Mouse (Mus musculus) heart, adult 9 months (tissue): Measurements from ENCODE around the gene Otud7a.
"Not testable (repeated sequence)": the region's sequence is repeated elsewhere in the genome, so short reads cannot be mapped to it uniquely, and the experiment has no call there.

Experiments used
- DNase-seq, 2 experiments: peaks; one replicate each; pipeline ENCODE4 v3.0.0; 2022; ENCODE audit warnings: low spot score in 2 of 2

Otud7a gene

GRCm38 (mm10) chr7:63558918-63559317 is 114.4 kb downstream of the Otud7a start:
- no peak for DNase-seq

GRCm38 (mm10) chr7:63559679-63560078 is 115.1 kb downstream of the Otud7a start:
- DNase-seq: no peak

DNA sequence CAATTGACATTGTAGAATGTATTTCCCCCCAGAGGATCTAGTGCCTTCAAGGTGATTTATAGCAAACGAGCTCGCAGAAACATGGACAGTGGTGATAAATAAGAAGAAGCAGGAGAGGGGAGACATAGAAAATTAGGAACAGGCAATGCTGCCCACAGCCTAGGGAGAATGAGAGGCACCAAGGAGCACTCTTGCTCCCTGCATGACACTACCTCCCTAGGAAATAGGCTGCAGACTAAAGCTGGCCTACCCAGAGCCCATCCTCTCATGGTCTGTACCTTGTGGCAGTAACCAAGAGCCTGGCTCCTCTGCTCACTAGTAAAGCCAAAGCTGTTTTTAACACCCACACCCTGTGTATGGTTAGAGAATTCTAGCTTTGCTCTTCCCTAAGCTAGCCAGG is 138.8 kb downstream of the Otud7a start:
- DNase-seq: no peak

GRCm38 (mm10) chr7:63586184-63586870 is 141.8 kb downstream of the Otud7a start:
- no peak for DNase-seq

GRCm38 (mm10) chr7:63590305-63590704 is 145.8 kb downstream of the Otud7a start:
- DNase-seq: no peak

- no peak for DNase-seq
These were observed 146.8 kb downstream of the Otud7a start for GRCm38 (mm10) chr7:63591322-63591721.

DNA sequence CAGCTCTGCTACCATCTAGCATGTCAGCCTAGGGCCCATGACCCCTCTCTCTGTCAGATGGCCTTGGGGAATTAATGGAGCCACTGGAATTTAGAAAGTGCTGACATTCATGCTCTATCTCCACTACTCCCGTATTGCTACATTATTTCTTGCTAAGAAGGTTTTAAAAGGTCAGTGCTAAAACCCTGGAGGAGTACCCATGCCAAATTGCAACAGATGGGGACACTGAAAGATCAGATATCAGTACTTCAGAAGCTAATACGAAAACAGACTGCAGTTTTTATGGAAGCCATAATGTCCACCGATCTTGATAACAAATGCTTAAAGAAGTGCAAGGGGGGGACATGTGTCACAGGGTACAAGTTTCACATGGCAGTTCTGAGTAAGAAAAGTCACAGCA is 147.5 kb downstream of the Otud7a start:
- DNase-seq: no peak

GRCm38 (mm10) chr7:63604827-63605226 is 160.3 kb downstream of the Otud7a start:
- DNase-seq: no peak

DNA sequence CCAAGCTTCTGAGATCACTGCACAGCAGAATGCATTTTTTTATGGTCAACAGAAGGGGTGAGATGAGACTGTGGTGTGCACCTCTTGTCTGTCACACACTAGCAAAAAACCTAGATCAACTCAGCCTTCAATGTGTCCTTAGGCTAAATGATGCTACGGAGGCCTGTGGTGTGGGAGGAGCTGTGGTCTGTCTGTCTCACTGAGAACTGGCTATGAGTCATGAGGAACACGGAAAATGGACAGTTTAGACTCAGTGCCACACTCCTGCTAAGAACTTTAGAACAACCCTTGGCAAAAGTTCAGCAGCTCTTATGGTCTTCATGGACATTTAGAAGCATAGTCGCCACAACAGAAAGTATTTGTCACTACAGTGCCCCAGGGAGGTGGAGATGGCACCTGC is 172.5 kb downstream of the Otud7a start:
- no peak for DNase-seq

DNA sequence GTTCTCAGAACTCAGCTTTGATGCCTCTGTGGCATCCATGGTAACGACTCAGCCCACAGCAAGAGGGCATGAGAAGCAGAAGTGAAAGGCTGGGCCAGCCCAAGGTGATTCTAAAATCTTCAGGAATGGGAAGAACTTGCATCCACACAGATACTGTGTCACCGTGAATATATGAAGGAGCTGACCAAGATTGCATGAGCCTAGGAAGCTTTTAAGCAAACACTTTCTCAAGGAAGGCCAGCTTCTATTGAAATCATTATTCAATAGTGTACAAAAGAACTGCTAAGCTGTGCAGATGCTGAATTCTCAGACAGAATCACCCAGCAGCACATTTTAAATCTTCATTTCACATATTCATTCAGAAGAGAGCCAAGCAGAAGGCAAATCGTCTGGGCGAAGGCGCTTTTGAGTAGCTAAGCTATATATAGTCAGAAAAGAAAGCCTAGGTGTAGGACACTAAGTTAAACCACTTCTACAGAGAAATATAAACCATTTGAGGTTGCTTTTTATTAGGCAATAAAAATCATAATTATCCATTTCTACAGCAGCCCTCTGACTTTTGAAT is 176.3 kb downstream of the Otud7a start:
- DNase-seq: no peak

GRCm38 (mm10) chr7:63637651-63638050 is 193.1 kb downstream of the Otud7a start:
- no peak for DNase-seq

- no peak for DNase-seq
These were observed 199.5 kb downstream of the Otud7a start for GRCm38 (mm10) chr7:63644002-63644401.

GRCm38 (mm10) chr7:63647136-63647535 is 202.6 kb downstream of the Otud7a start:
- DNase-seq: no peak

DNA sequence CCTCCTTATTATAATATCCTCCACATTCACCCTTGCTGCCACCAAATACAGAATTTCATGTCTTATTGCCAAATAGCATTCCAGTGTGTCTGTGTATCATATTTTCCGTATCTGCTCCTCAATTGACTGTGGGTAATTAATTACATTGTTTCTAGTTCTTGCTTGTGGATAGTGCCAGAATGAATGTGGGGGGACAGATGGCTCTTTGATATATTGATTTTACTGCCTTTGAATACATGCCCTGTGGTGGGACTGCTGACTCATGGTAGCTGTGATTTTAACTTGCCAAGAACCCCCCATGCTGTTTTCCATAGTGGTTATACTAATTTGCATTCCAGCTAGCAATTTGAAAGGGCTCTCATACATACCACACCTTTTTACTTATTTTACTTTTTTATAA is 215.7 kb downstream of the Otud7a start:
- DNase-seq: no peak

DNA sequence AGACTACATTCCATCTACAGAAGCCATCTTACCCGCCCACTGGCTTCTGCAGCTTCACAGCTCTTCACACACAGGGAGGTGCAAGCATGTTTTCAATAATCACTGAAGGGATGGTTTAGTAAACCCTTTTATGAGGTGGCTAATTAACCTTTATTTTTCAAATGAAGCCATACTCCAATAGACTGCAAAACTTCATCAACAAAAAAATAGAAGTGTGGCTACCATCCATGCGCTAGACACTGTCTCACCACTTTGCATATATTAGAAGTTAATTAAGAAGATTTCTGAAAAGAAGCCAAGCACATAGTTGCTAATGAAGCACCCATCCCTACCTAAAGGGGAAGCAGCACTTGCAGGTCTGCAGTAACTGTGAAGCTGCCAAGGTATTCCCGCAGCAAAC is 218.2 kb downstream of the Otud7a start:
- DNase-seq: no peak

GRCm38 (mm10) chr7:63665496-63665895 is 220.9 kb downstream of the Otud7a start:
- no peak for DNase-seq

- DNase-seq: no peak
These were observed 223.6 kb downstream of the Otud7a start for GRCm38 (mm10) chr7:63667986-63668741.

GRCm38 (mm10) chr7:63668951-63669350 is 224.4 kb downstream of the Otud7a start:
- DNase-seq: no peak

DNA sequence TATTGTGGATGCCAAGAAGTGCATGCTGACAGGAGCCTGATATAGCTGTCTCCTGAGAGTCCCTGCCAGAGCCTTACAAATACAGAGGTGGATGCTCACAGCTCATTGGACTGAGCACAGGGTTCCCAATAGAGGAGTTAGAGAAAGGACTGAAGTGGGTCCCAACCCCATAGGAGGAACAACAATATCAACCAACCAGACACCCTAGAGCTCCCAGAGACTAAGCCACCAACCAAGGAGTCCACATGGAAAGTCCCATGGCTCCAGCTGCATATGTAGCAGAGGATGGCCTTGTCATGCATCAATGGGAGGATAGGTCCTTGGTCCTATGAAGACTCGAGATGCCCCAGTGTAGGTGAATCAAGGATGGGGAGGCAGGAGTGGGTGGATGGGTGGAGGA is 226.4 kb downstream of the Otud7a start:
- DNase-seq: not testable (repeated sequence)

DNA sequence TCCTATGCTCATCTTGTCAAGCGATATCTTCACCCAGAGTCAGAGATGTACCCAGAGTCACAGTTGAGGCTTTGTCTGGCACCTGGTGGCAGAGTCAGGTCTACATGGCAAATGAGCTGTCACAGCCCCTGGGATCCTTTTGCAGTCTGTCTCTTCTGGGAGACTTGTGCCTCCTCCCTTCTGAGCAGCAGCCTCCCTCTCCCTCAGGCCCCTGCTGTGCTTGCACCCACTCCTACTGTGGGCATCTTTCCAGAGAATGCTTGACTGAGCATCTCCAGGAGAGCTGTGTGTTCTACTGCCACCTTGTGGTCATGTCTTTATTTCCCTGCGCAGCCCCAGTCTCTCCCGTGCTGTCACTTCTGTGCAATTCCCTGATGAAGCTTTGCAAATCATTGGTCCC is 227.4 kb downstream of the Otud7a start:
- peak; percentile 1 to 7 for DNase-seq

GRCm38 (mm10) chr7:63676631-63677030 is 232.1 kb downstream of the Otud7a start:
- DNase-seq: no peak

DNA sequence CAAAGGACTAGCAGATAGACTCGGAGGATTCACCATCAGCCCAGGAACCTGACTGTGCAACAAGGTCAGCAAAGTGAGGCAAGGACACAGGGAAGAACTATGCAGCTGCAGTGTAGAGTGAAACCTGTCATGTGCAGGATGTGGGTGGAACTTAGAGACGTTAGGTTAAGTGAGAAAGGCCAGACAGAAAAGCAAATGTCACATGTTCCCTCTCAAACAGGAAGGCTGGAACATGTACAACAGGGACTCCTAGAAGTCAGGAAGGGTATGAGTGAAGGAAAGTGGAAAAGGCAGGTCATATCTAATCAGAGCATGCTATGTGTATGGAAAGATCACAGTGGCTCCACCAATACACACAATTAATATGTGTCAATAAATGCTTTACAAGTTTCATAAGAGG is 232.6 kb downstream of the Otud7a start:
- DNase-seq: no peak

- DNase-seq: no peak
These were observed 242.5 kb downstream of the Otud7a start for GRCm38 (mm10) chr7:63687056-63687455.
